Mouse (Mus musculus) heart, embryonic 11.5 days (tissue): ENCODE data around the gene Opn5. TPM values are rescaled to one million over a fixed set of nuclear protein-coding genes. Genes with fewer than 3 reads are reported as not detected.

Experiments
- ATAC-seq: fragments of 200-750 bp; cut with Nextera tagmentation; replicated peaks from 2 replicates; pipeline ENCODE4 v1.8.0; 2017; ENCODE audit warnings: moderate library complexity; ENCODE audit not compliant: insufficient number of reproducible peaks, low FRiP score, low TSS enrichment
- H3K27ac ChIP-seq: fragments of 300-500 bp; sonication (generic); 2 replicates; pipeline ENCODE4 v1.5.1; 2014; ENCODE audit warnings: mild to moderate bottlenecking, low read depth, low read length
- H3K27me3 ChIP-seq: fragments of 300-500 bp; sonication (generic); 2 replicates; pipeline ENCODE4 v1.6.1; 2014; ENCODE audit warnings: mild to moderate bottlenecking, low read length, mixed read lengths; ENCODE audit not compliant: control insufficient read depth, insufficient read depth
- H3K36me3 ChIP-seq: fragments of 300-500 bp; sonication (generic); 2 replicates; pipeline ENCODE4 v1.6.1; 2014; ENCODE audit warnings: mild to moderate bottlenecking, low read length, moderate library complexity, mixed read lengths; ENCODE audit not compliant: control insufficient read depth, insufficient read depth
- H3K4me1 ChIP-seq: fragments of 300-500 bp; sonication (generic); 2 replicates; pipeline ENCODE4 v1.6.1; 2014; ENCODE audit warnings: low read length; ENCODE audit not compliant: control insufficient read depth, insufficient read depth
- H3K4me2 ChIP-seq: fragments of 300-500 bp; sonication (generic); 2 replicates; pipeline ENCODE4 v1.6.1; 2014; ENCODE audit warnings: mild to moderate bottlenecking, moderate library complexity
- H3K4me3 ChIP-seq: fragments of 300-500 bp; sonication (generic); 2 replicates; pipeline ENCODE4 v1.5.1; 2014; ENCODE audit warnings: low read depth, low read length
- H3K9ac ChIP-seq: fragments of 300-500 bp; sonication (generic); 2 replicates; pipeline ENCODE4 v1.6.1; 2014; ENCODE audit warnings: mild to moderate bottlenecking, low read depth, low read length, moderate library complexity
- H3K9me3 ChIP-seq: fragments of 300-500 bp; sonication (generic); replicated peaks from 2 replicates; pipeline ENCODE4 v1.6.1; 2016; ENCODE audit warnings: low read length; ENCODE audit not compliant: control insufficient read depth
- WGBS: fragments of 180-500 bp; shearing (Covaris S2); extraction: QIAGEN DNeasy Blood & Tissue Kit; methylation state at CpG from one replicate; pipeline ENCODE4 v1.1.7; 2014; ENCODE audit not compliant: insufficient replicate concordance; 5-methylcytosine and 5-hydroxymethylcytosine counted together
- polyA plus RNA-seq: library from polyadenylated mRNA; unstranded; fragments of >200 nt; fragmentation: Nextera tagmentation; extraction: Ambion mirVana; gene quantifications from 2 replicates; pipeline ENCODE4 v1.2.1, GENCODE M21; 2014

Opn5 gene
- polyA plus RNA-seq, 1 experiment from 2014 or later, result not detected

DNA sequence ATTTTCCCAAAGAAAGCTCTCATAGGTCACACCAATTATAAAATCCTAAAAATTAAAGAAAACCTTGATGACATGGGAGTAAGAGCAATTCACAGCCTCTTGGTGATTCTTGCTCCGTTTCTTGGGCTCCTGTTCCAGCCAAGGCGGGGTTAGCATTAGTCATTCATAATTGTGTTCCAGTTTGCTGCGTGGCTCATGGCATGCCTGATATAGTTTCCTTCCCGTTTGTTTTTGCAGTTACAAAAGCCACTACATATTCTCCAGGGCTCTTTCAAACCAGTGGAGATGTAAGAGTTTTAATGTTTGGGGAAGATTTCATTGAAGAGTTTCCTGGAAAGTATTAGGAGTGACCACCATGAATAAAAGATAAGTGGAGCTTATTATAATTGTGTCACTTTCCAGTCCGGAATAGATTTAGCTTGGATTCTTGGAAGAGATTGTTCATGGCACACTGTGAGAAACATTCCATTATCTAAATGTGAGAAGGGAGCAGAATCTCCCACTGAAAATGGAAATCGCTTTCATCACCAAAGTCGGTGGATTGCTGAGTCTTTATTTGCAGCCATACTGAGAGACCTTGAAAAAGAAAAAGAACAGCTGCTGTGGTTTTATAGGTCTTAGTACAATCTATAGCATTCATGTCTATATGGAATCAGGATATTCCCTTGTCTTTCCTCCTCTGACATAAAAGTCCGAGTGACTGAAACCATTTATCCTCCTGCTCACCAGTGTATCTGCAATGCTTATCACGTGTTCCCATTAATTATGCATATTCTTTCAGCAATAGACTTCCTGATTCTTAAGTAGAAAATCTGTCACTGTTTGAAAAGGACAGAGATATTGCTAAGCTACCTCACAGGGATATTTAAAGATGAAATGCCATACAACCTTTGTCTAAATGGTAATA, 101.6 kb downstream of the Opn5 start:
- H3K4me2 ChIP-seq, result no peak overlapping the region
- no peak overlapping the region for H3K4me3 ChIP-seq
- H3K36me3 ChIP-seq, result no peaks in the 10 kb centered on the region
- H3K4me1 ChIP-seq, result no peaks in the 10 kb centered on the region
- 62% methylated on average over 9 of the region's 9 CpGs for WGBS
- H3K27ac ChIP-seq, result no peak overlapping the region
- H3K9ac ChIP-seq, result no peak overlapping the region
- no peak for ATAC-seq
- no peaks in the 10 kb centered on the region for H3K9me3 ChIP-seq
- no peaks in the 10 kb centered on the region for H3K27me3 ChIP-seq

Other genes with a start within 250 kb of the Opn5 start
- gene Adgrf4, start 80.9 kb upstream of the Opn5 start, polyA plus RNA-seq, result 0.10 TPM in 1 of 2 replicates, not detected in the other
- gene Adgrf2, start 130.8 kb upstream of the Opn5 start, polyA plus RNA-seq, result 0.13 TPM in 1 of 2 replicates, not detected in the other